Mouse (Mus musculus) liver, adult 2 months (tissue): ENCODE data around the gene Ntn1. TPM values are rescaled to one million over a fixed set of nuclear protein-coding genes. Genes with fewer than 3 reads are reported as not detected.

ENCODE experiments used
- DNase-seq: peaks from one replicate; pipeline ENCODE4 v3.0.0-alpha.2; 2011; ENCODE audit warnings: low read depth, low spot score; ENCODE audit errors: extremely low read depth
- H3K27ac ChIP-seq: fragments of 200-500 bp; replicated peaks from 2 replicates; pipeline ENCODE4 v1.5.1; 2012; ENCODE audit warnings: low read depth, mild to moderate bottlenecking, control low read depth, inconsistent platforms, low read length; ENCODE audit not compliant: insufficient read depth
- H3K27me3 ChIP-seq: fragments of 200-500 bp; 2 replicates; pipeline ENCODE4 v1.6.1; 2012; ENCODE audit warnings: mild to moderate bottlenecking, moderate library complexity, low read length, inconsistent platforms; ENCODE audit not compliant: control insufficient read depth, insufficient read depth
- H3K36me3 ChIP-seq: fragments of 200-500 bp; 2 replicates; pipeline ENCODE4 v1.6.1; 2012; ENCODE audit warnings: low read length, inconsistent platforms; ENCODE audit not compliant: control insufficient read depth, insufficient read depth
- H3K4me1 ChIP-seq: fragments of 200-500 bp; 2 replicates; pipeline ENCODE4 v1.6.1; 2011; ENCODE audit warnings: low read length; ENCODE audit not compliant: control insufficient read depth, insufficient read depth
- H3K4me3 ChIP-seq: fragments of 200-500 bp; 2 replicates; pipeline ENCODE4 v1.5.1; 2011; ENCODE audit warnings: low read depth, mild to moderate bottlenecking, control low read depth, low read length, moderate library complexity; ENCODE audit not compliant: insufficient read depth
- H3K79me2 ChIP-seq: fragments of 200-500 bp; 2 replicates; pipeline ENCODE4 v1.6.1; 2012; ENCODE audit warnings: inconsistent platforms, mild to moderate bottlenecking, low read length, moderate library complexity; ENCODE audit not compliant: control insufficient read depth, insufficient read depth
- H3K9ac ChIP-seq: fragments of 200-500 bp; 2 replicates; pipeline ENCODE4 v1.6.1; 2012; ENCODE audit warnings: low read depth, mild to moderate bottlenecking, control low read depth, inconsistent platforms, low read length
- CTCF ChIP-seq: fragments of 200-500 bp; IDR thresholded peaks from 2 replicates; pipeline ENCODE4 v1.5.1; 2011; ENCODE audit warnings: low read depth, low read length, control low read depth
- POLR2A ChIP-seq: fragments of 200-500 bp; IDR thresholded peaks from 2 replicates; pipeline ENCODE4 v1.6.1; 2011; ENCODE audit warnings: low read length, control low read depth; ENCODE audit not compliant: insufficient read depth; ENCODE audit errors: extremely low read depth
- WGBS: fragments of 180-500 bp; shearing (Covaris S2); methylation state at CpG from one replicate; pipeline ENCODE4 v1.1.7; 2018; 5-methylcytosine and 5-hydroxymethylcytosine counted together
- polyA plus RNA-seq: library from polyadenylated mRNA; depleted of rRNA; stranded (reverse); fragments of >200 nt; gene quantifications from 2 replicates; pipeline ENCODE4 v1.2.3, GENCODE M21; 2012
- total RNA-seq: library from RNA; depleted of rRNA; stranded (reverse); fragments of >200 nt; gene quantifications from 2 replicates; pipeline ENCODE4 v1.2.3, GENCODE M21; 2014

Gene Ntn1
- total and polyA plus RNA-seq, 2 experiments = 4.9 to 5.5 TPM

GRCm38 (mm10) chr11:68295474-68295873 is 105.1 kb downstream of the Ntn1 start:
- Histone ChIP-seq H3K4me1 (no peaks in the 10 kb centered on the region), H3K27ac (no peak overlapping the region), H3K79me2 (no peaks in the 10 kb centered on the region), H3K4me3 (no peak overlapping the region), H3K27me3 (no peaks in the 10 kb centered on the region), H3K36me3 (no peaks in the 10 kb centered on the region), H3K9ac (no peak overlapping the region)
- DNase-seq = no peak
- 84% methylated on average over 5 of the region's 5 CpGs for WGBS
- TF ChIP-seq CTCF (no peak), POLR2A (no peak)

DNA sequence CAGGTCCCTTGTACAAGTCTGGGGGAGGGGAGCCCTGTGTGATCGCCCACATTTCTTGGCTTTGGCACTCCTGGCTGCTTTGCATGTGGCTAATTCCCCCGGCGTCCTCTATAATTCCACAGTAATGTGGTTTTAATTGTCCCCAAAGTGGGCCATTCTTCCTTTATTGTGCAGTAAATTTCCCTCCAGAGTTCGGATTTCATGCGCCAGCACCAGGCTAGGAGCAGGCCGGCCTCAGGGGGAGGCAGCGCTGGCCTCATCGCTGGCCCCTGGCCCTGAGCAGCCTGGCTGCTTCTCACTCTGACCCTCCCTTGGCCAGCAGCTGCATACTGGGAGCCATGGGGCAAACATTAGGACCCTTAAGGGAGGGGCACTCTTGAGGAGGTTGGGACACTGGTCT is 110.0 kb downstream of the Ntn1 start:
- no peak for DNase-seq
- Histone ChIP-seq H3K27ac (no peak overlapping the region), H3K36me3 (no peaks in the 10 kb centered on the region), H3K79me2 (no peaks in the 10 kb centered on the region), H3K4me3 (no peak overlapping the region), H3K27me3 (no peaks in the 10 kb centered on the region), H3K9ac (no peak overlapping the region), H3K4me1 (no peaks in the 10 kb centered on the region; the same call in 1 of the 2 replicates)
- 76% methylated on average over 8 of the region's 8 CpGs for WGBS
- TF ChIP-seq POLR2A (no peak), CTCF (no peak)

DNA sequence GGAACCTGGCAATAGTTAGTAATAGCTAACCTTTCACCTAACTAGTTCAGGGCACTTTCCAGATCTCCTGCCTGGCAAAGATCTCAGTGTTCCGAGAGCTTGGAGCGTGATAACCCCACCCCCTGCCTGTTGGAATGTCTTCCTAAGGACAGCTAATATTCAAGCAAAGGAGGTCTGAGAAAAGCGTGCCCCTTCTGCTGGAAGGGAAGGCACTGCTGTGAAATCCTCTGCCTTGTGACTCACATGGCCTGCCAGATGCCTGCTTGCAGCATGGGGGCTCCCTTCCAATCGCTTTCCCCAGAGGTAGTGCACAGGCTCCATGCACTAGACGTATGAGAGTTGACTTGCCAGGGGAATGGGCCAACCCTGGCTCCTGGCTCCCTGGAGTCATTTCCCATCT is 113.3 kb downstream of the Ntn1 start:
- Histone ChIP-seq H3K36me3 (no peaks in the 10 kb centered on the region), H3K79me2 (no peaks in the 10 kb centered on the region), H3K9ac (no peak overlapping the region), H3K27me3 (no peaks in the 10 kb centered on the region), H3K27ac (peak overlapping the region; percentile 24; the same call in 1 of the 2 replicates), H3K4me3 (no peak overlapping the region), H3K4me1 (no peaks in the 10 kb centered on the region; the same call in 1 of the 2 replicates)
- TF ChIP-seq CTCF (no peak), POLR2A (no peak)
- whole genome bisulfite sequencing = 71% methylated on average over 5 of the region's 5 CpGs
- DNase-seq = no peak

DNA sequence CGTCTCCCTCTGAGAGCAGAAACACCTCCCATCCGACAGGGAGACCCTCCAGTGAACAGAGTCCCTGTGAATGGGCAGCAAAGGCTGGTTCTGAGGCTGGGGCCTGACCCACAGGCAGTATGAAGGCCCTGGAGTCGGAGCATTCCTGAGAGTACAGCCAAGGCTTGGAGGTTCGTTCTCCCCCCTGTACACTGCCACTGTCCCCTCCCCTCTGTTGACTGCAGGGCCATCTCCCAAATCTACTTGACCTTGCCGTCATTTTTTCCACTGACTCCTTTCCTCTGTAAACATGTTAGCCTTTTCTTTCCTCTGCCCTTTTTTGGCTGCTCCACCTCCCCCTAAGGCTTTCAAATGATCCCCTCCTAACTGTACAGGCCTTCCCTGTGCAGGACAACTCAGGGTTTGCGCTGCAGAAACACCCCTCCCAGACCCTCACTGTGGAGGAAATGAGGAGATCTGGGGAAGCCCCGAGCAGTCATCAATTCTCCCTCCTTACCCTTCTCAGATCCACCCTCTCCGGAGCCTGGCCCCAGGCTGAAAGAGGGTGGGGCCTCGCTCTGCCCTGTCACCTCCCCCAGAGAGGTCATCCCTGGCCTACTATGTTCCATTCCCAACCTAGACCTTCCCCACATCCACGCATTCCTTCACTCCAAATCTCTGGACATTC is 114.3 kb downstream of the Ntn1 start:
- Histone ChIP-seq H3K4me1 (no peaks in the 10 kb centered on the region; the same call in 1 of the 2 replicates), H3K4me3 (no peak overlapping the region), H3K36me3 (no peaks in the 10 kb centered on the region), H3K79me2 (no peaks in the 10 kb centered on the region), H3K9ac (no peak overlapping the region; the same call in 1 of the 2 replicates), H3K27ac (peak overlapping the region; percentile 32; the same call in 1 of the 2 replicates), H3K27me3 (no peaks in the 10 kb centered on the region)
- TF ChIP-seq CTCF (no peak), POLR2A (no peak)
- DNase-seq = peak; percentile 14
- 43% methylated on average over 10 of the region's 10 CpGs for WGBS

DNA sequence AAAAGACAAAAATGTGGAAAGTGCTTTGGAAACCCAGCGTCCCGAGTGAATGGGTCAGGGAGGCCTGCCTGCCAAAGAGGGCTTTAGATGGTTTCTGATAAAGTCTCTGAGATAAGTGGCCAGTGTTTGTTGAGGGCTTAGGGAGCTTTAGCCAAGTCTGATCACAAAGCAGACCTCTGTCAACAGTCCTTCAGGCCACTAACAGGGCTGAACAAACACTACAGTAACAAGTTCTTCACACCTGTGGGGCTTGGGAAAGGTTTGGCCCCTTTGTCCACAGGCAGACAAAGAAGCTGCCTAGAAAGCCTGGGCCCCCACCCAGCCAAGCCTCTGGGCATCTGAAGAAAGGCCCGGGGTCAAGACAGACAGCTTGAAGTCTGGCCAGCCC is 114.9 kb downstream of the Ntn1 start:
- H3K9ac ChIP-seq = no peak overlapping the region; the same call in 1 of the 2 replicates
- no peak for TF ChIP-seq CTCF
- no peak for TF ChIP-seq POLR2A
- H3K4me3 ChIP-seq = no peak overlapping the region
- no peaks in the 10 kb centered on the region; the same call in 1 of the 2 replicates for H3K4me1 ChIP-seq
- H3K79me2 ChIP-seq = no peaks in the 10 kb centered on the region
- 12% methylated on average over 3 of the region's 3 CpGs for WGBS
- no peaks in the 10 kb centered on the region for H3K36me3 ChIP-seq
- DNase-seq = no peak
- no peaks in the 10 kb centered on the region for H3K27me3 ChIP-seq
- no peak overlapping the region for H3K27ac ChIP-seq

DNA sequence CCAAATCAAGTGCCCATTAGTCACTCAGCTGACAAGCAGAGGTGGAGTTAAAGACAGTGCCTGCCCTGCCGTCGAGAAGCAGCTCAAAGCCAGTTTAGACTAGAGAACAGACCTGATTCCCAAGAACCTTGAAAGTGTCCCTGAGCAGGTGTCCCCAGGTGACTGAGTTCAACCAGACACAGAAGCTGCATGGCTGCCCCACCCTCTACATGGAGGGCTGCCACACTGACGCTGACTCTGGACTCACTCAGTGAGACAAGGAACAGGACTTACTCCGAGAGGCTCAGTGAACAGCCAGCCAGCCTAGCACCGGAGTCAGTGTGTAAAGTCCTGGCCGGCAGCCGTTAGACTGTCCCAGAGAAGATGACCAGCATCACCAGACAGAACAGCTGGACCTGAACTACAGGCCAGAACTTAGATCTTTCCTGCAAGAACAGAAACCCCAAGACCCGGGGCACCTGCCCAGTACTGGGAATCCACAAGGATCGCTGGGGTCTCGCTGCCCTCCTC is 120.6 kb downstream of the Ntn1 start:
- Histone ChIP-seq H3K9ac (no peak overlapping the region), H3K27me3 (no peaks in the 10 kb centered on the region), H3K36me3 (no peaks in the 10 kb centered on the region), H3K4me1 (no peaks in the 10 kb centered on the region), H3K4me3 (no peak overlapping the region), H3K27ac (no peak overlapping the region), H3K79me2 (no peaks in the 10 kb centered on the region)
- no peak for DNase-seq
- TF ChIP-seq CTCF (no peak), POLR2A (no peak)
- 73% methylated on average over 10 of the region's 10 CpGs for WGBS
